Mouse (Mus musculus) midbrain, embryonic 10.5 days (tissue): Measurements from ENCODE around the gene Plbd1. TPM values are rescaled to one million over a fixed set of nuclear protein-coding genes. Genes with fewer than 3 reads are reported as not detected.

Experiments
- DNase-seq: peaks from one replicate; pipeline ENCODE4 v3.0.0-alpha.2; 2017; ENCODE audit warnings: low spot score
- H3K27ac ChIP-seq: fragments of 300-500 bp; sonication (generic); replicated peaks from 2 replicates; pipeline ENCODE4 v1.5.1; 2016; ENCODE audit warnings: mild to moderate bottlenecking
- H3K27me3 ChIP-seq: fragments of 300-500 bp; sonication (generic); 2 replicates; pipeline ENCODE4 v1.6.1; 2016; ENCODE audit warnings: low read depth, mild to moderate bottlenecking; ENCODE audit not compliant: poor library complexity, severe bottlenecking
- H3K36me3 ChIP-seq: fragments of 300-500 bp; sonication (generic); 2 replicates; pipeline ENCODE4 v1.6.1; 2016; ENCODE audit warnings: mild to moderate bottlenecking, moderate library complexity
- H3K4me1 ChIP-seq: fragments of 300-500 bp; sonication (generic); 2 replicates; pipeline ENCODE4 v1.6.1; 2016
- H3K4me3 ChIP-seq: fragments of 300-500 bp; sonication (generic); 2 replicates; pipeline ENCODE4 v1.5.1; 2016; ENCODE audit warnings: mild to moderate bottlenecking, moderate library complexity
- H3K9me3 ChIP-seq: fragments of 300-500 bp; sonication (generic); replicated peaks from 2 replicates; pipeline ENCODE4 v1.6.1; 2016; ENCODE audit warnings: mild to moderate bottlenecking
- WGBS: fragments of 180-500 bp; shearing (Covaris S2); methylation state at CpG from one replicate; pipeline ENCODE4 v1.1.7; 2016; 5-methylcytosine and 5-hydroxymethylcytosine counted together
- polyA plus RNA-seq: library from polyadenylated mRNA; unstranded; fragments of >200 nt; fragmentation: Nextera tagmentation; extraction: Ambion mirVana; gene quantifications from 2 replicates; pipeline ENCODE4 v1.2.1, GENCODE M21; 2016

Plbd1 gene
- polyA plus RNA-seq, 1 experiment from 2014 or later: 1.5 TPM

DNA sequence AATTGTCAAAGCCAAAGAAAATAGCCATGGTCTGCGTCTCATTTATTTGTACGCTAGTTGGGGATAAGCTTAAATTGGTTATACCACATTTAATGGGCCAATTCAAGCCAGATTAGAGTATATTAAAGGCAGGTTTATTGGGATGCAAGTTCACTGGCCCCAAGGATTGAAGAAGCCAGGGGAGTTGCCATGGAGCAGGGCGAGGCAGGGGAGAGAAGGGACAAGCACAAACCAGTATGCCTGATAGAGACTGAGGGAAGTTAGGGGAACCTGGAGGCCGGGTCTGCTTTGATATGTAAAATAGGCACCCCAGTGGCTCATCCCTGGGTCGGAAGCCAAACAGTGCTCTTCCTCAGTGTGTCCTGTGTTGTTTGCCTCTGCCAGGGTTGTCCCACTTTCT is 7.5 kb upstream of the Plbd1 start:
- Histone ChIP-seq H3K4me1 (no peaks in the 10 kb centered on the region), H3K27ac (no peak overlapping the region), H3K36me3 (no peaks in the 10 kb centered on the region), H3K9me3 (peaks cover 4% of the 10 kb centered on the region; the same call in 1 of the 2 replicates), H3K4me3 (no peak overlapping the region), H3K27me3 (no peaks in the 10 kb centered on the region)
- 48% methylated on average over 5 of the region's 5 CpGs for WGBS
- DNase-seq: no peak

DNA sequence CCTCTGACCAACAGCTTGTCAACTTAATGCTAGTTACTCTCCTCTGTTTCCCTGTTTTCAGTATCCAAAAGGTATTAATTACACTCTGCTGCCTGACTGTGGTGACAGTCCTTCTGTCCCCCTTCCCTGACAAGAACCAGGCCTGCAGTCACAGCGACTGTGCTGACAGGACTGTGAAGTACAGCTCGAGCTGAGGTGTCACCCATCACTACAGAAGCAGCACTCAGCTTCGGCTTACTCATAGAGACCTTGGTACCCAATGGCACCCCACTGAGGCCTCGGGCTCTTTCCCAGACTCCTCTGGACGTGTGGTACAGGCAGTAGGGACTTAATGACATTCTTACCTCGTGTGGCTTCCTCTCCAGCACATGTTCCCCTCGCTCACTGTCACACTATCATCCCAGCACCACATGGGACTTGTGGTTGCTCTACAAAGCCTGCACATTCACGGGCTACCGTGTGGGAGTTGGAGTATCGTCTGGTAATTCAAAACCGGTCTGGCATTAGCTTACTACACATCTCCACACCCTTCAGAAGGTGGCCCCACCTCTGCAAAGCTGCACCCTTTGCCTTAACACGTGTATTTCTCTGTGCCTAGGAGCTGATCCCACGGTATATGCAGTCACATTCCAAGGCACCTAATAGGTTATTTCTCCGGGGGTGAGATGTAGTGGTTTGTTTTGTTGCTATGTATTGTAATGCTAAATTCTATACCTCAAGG is 6.7 kb upstream of the Plbd1 start:
- no peak overlapping the region for H3K4me3 ChIP-seq
- no peaks in the 10 kb centered on the region for H3K36me3 ChIP-seq
- H3K27me3 ChIP-seq: no peaks in the 10 kb centered on the region
- DNase-seq: no peak
- H3K4me1 ChIP-seq: no peaks in the 10 kb centered on the region
- H3K27ac ChIP-seq: no peak overlapping the region
- H3K9me3 ChIP-seq: no peaks in the 10 kb centered on the region
- 60% methylated on average over 14 of the region's 14 CpGs for WGBS

DNA sequence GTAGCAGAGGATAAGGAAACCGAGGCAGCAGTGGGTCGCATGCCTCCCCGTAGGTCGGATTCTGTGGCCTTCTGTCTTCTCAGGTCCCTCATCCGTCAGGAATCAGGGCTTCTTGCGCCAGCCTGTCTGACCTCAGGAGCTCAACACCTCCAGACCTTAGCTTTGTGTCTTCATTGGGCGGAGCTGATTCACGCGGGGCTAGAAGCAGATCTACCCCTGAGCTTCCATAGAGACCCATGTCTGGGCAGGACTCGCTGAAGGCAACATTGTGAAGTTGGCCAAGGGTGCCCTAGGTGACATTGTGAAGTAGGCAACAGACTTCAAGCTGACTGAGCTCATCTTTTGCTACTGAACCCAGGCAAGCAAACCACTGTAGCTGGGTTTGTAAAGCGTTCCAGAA is 335 bp upstream of the Plbd1 start:
- H3K27ac ChIP-seq: no peak overlapping the region
- H3K4me1 ChIP-seq: peaks cover 15% of the 10 kb centered on the region
- H3K9me3 ChIP-seq: no peaks in the 10 kb centered on the region
- H3K4me3 ChIP-seq: peak overlapping the region; percentile 60
- no peaks in the 10 kb centered on the region for H3K36me3 ChIP-seq
- peaks cover 36% of the 10 kb centered on the region for H3K27me3 ChIP-seq
- DNase-seq: no peak
- 19% methylated on average over 11 of the region's 11 CpGs for WGBS

DNA sequence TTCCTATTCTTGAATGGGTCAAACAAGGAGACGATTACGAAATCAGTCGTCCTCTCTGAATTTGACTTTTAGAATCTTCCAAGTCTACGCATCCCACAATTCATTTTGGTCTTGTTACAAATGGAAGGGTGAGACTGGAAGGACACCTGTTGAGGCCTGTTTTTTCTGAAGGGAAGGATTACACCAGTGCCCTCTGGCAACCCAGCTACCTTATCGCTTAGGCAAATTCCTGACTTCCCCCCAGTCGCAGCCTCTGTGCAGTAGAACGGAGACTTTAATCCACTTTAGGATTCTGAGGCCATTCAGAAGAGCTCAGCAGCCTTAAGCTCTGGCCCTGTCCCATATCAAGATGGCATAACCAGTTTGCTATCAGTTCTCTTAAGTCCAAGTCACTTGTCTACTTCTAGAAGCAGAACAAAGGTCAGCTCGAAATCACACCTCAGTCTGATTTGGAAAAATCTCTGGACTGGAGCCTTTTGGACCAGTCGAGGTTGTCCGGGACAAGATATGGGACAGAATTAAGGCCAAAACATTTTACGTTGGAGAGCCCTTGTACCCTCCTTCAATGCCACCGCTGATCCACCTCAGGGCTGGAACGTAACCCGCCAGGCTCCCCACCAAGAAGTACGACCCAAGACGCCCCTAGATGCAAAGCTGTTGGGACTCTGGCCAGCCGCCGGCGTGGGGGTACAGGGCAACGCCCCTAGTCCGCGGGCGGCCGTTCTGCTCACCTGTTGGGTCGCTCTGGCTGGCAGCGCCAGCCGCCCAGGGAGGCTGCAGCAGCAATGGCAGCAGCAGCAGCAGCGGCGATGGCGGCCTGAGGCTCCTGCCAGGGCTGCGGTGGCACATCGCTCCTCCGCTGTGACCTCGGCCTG is 660 bp downstream of the Plbd1 start:
- H3K36me3 ChIP-seq: no peaks in the 10 kb centered on the region
- peak overlapping the region; percentile 60 for H3K4me3 ChIP-seq
- 12% methylated on average over 34 of the region's 34 CpGs for WGBS
- H3K27ac ChIP-seq: no peak overlapping the region; the same call in 1 of the 2 replicates
- peaks cover 36% of the 10 kb centered on the region for H3K27me3 ChIP-seq
- peaks cover 15% of the 10 kb centered on the region for H3K4me1 ChIP-seq
- H3K9me3 ChIP-seq: no peaks in the 10 kb centered on the region
- no peak for DNase-seq

DNA sequence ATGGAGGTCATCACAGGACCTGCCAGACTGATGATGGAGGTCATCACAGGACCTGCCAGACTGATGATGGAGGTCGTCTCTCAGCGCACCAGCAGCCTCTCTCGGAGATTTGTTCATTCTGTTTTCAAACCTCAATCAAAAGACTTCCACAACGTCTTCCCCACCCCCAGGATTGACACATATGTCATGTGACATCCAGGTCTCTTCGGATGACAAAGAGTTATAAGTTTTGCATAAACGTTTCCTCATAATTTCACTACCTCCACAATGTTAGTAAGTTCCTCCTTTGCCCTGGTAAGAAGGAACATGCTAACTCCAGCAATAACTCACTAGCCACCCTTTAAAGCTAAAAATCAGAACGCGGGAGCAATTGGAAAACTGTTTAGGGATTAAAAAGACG is 2.5 kb downstream of the Plbd1 start:
- WGBS: 88% methylated on average over 9 of the region's 9 CpGs
- DNase-seq: no peak

DNA sequence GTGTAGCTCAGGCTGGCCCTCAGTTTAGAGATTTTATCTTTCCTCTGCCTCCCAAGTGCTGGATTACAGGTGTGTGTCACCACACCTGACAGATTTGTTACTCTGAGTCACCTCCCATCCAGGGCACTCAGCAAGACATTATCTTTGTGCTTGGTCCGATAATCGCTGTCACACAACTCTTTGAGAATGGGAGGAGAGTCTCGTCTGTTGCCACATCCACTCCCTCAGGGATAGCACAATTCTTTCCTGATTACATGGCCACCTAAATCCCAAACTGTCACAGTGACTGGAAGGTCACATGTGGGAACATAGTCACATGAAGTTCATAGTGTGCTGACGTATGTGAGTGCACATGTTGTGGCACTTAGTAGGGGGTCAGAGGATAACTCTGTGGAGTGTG is 3.4 kb downstream of the Plbd1 start:
- Histone ChIP-seq H3K36me3 (no peaks in the 10 kb centered on the region), H3K4me3 (no peak overlapping the region), H3K27me3 (peaks cover 36% of the 10 kb centered on the region), H3K4me1 (peaks cover 15% of the 10 kb centered on the region), H3K9me3 (no peaks in the 10 kb centered on the region), H3K27ac (no peak overlapping the region)
- DNase-seq: no peak
- WGBS: 86% methylated on average over 4 of the region's 4 CpGs

More for the DNA sequence above, 2.5 kb downstream of the Plbd1 start:
- no peaks in the 10 kb centered on the region for H3K36me3 ChIP-seq
- no peaks in the 10 kb centered on the region for H3K9me3 ChIP-seq
- H3K4me1 ChIP-seq: peaks cover 15% of the 10 kb centered on the region
- H3K27me3 ChIP-seq: peaks cover 36% of the 10 kb centered on the region
- no peak overlapping the region for H3K4me3 ChIP-seq
- H3K27ac ChIP-seq: no peak overlapping the region

DNA sequence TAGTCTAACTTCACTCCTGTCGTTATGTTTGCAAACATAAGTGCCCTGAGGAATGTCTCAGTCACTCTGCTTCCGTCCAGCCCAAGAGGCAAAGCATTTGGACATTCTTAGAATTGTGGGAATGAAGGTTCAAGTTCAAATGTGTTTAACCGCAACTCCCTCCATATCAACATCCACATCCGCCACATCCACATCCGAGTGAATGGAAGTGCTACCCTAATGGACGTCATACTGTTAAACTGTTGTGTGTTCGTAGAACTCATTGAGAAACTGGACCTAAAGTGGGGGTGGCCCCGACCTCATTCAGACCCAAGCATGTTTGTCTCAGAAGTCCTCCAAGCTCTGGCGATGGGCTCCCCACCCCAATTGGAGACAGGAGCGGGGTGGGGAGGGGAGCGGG is 5.9 kb downstream of the Plbd1 start:
- Histone ChIP-seq H3K4me1 (peaks cover 1% of the 10 kb centered on the region), H3K27me3 (peaks cover 13% of the 10 kb centered on the region), H3K9me3 (no peaks in the 10 kb centered on the region), H3K4me3 (no peak overlapping the region), H3K27ac (no peak overlapping the region), H3K36me3 (no peaks in the 10 kb centered on the region)
- DNase-seq: no peak
- WGBS: 74% methylated on average over 11 of the region's 11 CpGs

DNA sequence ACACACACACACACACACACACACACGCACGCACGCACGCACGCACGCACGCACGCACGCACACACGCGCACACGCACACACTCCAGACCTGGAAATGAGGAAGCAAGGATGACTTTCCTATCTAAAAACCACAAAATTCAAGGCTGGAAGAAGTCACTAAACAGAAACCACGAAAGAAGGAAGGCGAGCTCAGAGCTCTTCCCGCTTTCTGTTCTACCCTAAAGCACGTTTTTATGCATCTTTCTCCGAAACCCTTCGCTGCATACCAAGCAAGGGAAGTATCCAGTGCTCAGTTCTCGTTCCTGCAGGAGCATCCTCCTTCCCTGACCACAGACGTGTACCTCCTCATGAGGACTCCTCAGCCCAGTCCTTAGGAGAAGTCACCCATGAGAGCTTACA is 7.3 kb downstream of the Plbd1 start:
- Histone ChIP-seq H3K4me3 (no peak overlapping the region), H3K27ac (no peak overlapping the region), H3K36me3 (no peaks in the 10 kb centered on the region), H3K4me1 (no peaks in the 10 kb centered on the region), H3K9me3 (no peaks in the 10 kb centered on the region), H3K27me3 (no peaks in the 10 kb centered on the region)
- WGBS: 93% methylated on average over 20 of the region's 20 CpGs
- no peak for DNase-seq

DNA sequence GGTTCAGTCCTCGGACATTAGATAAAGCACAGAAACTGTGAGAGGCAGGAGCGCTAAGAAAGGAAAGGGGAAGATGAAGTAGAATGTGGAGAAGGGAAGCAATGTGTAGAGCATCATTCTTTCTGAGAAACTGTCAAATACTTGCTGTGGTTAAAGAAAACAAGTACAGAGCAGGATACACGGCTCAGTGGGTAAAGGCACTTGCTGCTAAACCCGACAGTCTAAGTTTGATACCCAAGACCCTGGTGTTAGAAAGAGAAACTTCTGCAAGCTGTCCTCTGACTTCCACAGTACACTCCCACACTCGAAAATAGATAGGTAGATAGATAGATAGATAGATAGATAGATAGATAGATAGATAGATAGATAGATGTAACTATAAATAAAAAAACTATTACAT is 8.4 kb downstream of the Plbd1 start:
- Histone ChIP-seq H3K27me3 (no peaks in the 10 kb centered on the region), H3K36me3 (no peaks in the 10 kb centered on the region), H3K4me1 (no peaks in the 10 kb centered on the region), H3K27ac (no peak overlapping the region), H3K4me3 (no peak overlapping the region), H3K9me3 (no peaks in the 10 kb centered on the region)
- no peak for DNase-seq
- 77% methylated on average over 5 of the region's 5 CpGs for WGBS

DNA sequence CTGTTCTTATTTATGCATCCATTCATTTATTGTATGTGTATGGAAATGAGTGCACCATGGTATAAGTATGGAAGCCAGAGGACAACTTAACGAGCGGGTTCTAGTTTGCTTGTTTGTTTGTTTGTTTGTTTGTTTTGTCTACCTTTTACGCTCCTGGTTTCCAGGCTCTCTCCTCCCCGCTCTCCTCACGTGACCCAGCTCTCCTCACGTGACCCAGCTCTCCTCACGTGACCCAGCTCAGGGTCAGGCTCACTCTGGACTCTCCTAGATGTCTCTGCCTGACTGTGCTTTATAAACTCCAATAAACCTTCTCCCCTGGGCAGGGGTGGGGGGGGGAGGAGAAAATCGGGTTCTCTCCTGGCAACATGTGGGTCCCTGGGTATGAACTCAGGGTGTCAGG is 11.1 kb downstream of the Plbd1 start:
- no peaks in the 10 kb centered on the region for H3K36me3 ChIP-seq
- 92% methylated on average over 8 of the region's 8 CpGs for WGBS
- DNase-seq: no peak
- H3K9me3 ChIP-seq: no peaks in the 10 kb centered on the region
- H3K4me3 ChIP-seq: no peak overlapping the region
- no peaks in the 10 kb centered on the region for H3K4me1 ChIP-seq
- H3K27me3 ChIP-seq: no peaks in the 10 kb centered on the region
- no peak overlapping the region for H3K27ac ChIP-seq

DNA sequence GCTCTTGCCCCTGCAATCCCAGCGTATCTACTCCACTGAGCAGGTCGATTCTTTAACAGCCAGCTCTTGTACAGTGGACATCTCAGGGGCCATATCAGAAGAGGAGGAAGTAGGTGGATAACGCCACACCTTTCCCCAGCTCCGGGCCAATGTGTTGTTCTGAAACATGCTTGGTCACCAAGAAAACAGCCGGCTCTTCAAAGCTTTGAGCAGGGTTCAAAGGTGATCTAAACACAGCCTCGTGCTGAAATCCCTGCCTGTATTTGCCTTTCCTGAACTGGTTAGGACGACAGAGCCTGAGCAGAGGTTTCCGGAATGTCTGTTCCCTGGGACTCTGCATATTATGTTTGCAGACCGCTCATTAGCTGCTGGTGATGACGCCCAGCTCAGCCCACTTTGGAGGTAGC is 14.3 kb downstream of the Plbd1 start:
- Histone ChIP-seq H3K27me3 (no peaks in the 10 kb centered on the region), H3K27ac (no peak overlapping the region), H3K9me3 (peaks cover 6% of the 10 kb centered on the region; the same call in 1 of the 2 replicates), H3K4me1 (no peaks in the 10 kb centered on the region), H3K36me3 (no peaks in the 10 kb centered on the region), H3K4me3 (no peak overlapping the region)
- 80% methylated on average over 10 of the region's 10 CpGs for whole genome bisulfite sequencing
- DNase-seq: no peak

DNA sequence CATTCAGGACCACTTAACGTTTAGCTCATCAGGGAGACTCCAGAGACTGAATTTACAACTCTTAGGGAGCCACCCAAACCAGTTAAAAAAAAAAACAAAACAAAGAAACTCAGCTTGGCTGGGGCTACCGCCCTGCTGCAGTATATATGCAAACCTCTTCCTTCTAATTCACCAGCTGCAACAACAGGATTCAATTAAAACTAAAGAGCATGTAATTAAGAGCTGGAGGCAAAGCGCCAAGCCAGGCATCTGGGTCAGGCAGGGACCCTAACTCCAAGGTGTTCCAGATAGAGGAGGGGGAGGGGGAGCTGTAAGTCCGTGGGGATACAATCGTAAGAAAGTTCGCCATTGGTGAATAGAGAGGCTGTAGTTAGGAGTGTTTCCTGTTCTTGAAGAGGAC is 15.5 kb downstream of the Plbd1 start:
- Histone ChIP-seq H3K27me3 (no peaks in the 10 kb centered on the region), H3K36me3 (no peaks in the 10 kb centered on the region), H3K4me3 (no peak overlapping the region), H3K27ac (no peak overlapping the region), H3K9me3 (peaks cover 6% of the 10 kb centered on the region; the same call in 1 of the 2 replicates), H3K4me1 (no peaks in the 10 kb centered on the region)
- 44% methylated on average over 6 of the region's 6 CpGs for WGBS
- no peak for DNase-seq

DNA sequence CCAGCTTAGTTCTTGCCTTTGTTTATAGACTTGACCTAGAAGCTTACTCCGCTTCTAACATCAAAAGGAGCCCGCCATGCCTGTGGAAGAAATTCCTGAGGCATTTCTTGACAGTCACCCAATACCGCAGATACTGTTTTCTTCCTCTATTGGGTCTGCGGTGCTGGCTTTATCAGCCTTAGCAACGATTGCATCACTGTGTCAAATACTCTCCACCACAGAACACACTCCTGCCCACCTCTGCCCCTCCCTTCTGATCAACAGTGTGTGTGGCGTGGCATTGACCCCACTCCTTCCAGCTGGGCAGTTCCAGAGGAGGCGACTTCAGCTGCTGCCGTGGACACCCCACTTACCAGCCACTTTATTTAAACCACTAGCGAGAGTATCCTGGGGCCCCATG is 16.0 kb downstream of the Plbd1 start:
- Histone ChIP-seq H3K4me1 (no peaks in the 10 kb centered on the region), H3K9me3 (peaks cover 6% of the 10 kb centered on the region; the same call in 1 of the 2 replicates), H3K27ac (no peak overlapping the region), H3K36me3 (no peaks in the 10 kb centered on the region), H3K4me3 (no peak overlapping the region), H3K27me3 (no peaks in the 10 kb centered on the region)
- no peak for DNase-seq
- 80% methylated on average over 9 of the region's 9 CpGs for WGBS
